Mouse (Mus musculus) brain, embryonic 14.5 days (tissue): ENCODE measurements at regions not wholly inside any gene's neighbourhood (a gene's known extent, or its start where the extent isn't known, plus 50 kb on each side); places are given as distances from the start of the nearest gene placed in this dataset.

Experiments used
- DNase-seq: peaks from one replicate; pipeline ENCODE4 v3.0.0-alpha.2; 2011; ENCODE audit warnings: low read depth
- CTCF ChIP-seq: fragments of 200-500 bp; IDR thresholded peaks from 2 replicates; pipeline ENCODE4 v1.5.1; 2012; ENCODE audit warnings: inconsistent platforms, mild to moderate bottlenecking, moderate library complexity, borderline replicate concordance; ENCODE audit not compliant: insufficient read depth, insufficient read length; ENCODE audit errors: extremely low read depth
- POLR2A ChIP-seq: fragments of 200-500 bp; IDR thresholded peaks from 2 replicates; pipeline ENCODE4 v1.6.1; 2012; ENCODE audit warnings: mild to moderate bottlenecking, inconsistent platforms, borderline replicate concordance; ENCODE audit not compliant: poor library complexity, insufficient read depth, insufficient read length, severe bottlenecking; ENCODE audit errors: extremely low read depth

DNA sequence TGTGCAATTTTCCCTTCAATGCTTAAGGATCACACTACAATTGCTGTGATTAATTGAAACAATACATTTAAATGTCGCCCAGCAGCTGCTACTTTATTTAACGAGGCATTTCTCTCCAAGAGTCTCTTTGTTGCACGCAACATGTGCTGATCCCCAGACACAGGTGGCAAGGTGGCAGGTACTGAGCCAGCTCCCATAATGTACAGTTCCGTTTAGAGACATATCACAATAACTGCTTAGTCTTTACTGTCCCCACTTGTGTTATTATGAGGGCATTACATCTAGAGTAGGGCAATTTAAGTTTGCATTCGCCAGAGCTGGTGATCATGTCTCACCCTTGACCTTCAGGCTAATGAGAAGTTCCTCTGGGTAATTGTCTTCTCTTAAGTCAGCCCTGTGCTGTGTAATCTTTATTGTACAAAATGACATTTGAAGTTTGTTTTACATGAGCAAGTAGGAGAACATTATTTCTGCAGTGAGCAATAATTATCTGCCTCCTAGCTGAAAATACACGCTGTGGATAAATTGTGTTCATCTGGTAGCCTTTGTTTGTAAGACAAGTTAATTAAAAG is 1005.7 kb upstream of the Nudt12 start:
- no peak for TF ChIP-seq POLR2A
- no peak for TF ChIP-seq CTCF
- peak; percentile 63 for DNase-seq

DNA sequence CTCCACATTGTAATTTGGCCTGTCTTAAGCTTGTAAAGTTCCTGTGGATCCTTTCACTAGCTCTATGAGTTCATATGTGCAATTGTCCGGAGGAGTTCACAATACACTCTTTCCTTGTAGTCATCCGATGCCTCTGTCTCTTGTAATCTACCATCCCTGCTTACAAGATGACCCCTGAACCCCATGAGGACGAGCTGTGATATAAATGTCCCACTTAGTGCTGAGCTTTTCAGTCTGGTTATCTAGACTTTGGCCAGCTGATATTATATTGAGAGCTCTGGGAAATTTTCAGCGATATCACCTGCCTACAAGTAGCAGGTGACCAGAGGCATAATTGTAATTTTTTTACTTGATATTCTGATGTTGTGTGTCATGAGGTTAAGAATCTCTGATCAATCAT is 984.8 kb upstream of the Nudt12 start:
- TF ChIP-seq POLR2A (no peak), CTCF (no peak)
- no peak for DNase-seq

DNA sequence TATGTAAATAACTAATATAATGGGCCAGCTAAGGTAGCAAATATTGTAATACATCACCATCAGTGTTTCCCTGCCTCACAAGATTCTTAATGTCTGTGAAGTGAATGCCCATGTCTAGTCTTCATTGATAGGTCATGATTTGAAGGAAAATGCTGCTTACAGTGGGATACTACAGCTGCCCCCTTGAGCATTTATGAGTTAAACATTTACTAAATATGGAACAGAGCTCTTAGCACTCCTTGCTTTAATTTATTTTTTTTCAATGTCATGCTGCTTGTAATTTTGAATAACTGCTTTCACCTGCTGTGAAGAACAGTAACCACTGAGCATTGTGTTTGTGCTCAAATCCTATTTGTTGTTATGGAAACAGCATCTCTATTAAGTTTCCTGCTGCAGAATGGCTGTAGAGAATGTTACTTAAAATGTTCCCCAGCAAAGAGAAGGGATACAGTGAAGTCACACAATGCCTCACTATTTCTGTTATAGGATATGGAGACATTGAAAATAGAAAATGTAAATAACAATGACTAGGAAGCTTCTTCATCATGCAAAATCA is 966.2 kb upstream of the Nudt12 start:
- TF ChIP-seq POLR2A (no peak), CTCF (no peak)
- DNase-seq: peak; percentile 78

GRCm38 (mm10) chr17:59977136-59977770 is 964.1 kb upstream of the Nudt12 start:
- peak; percentile 69 for DNase-seq
- TF ChIP-seq CTCF: no peak
- no peak for TF ChIP-seq POLR2A

GRCm38 (mm10) chr17:59967383-59967782 is 954.2 kb upstream of the Nudt12 start:
- no peak for DNase-seq
- TF ChIP-seq CTCF (no peak), POLR2A (no peak)

GRCm38 (mm10) chr17:59955300-59956057 is 942.3 kb upstream of the Nudt12 start:
- peak; percentile 90 for DNase-seq
- no peak for TF ChIP-seq CTCF
- TF ChIP-seq POLR2A: no peak

DNA sequence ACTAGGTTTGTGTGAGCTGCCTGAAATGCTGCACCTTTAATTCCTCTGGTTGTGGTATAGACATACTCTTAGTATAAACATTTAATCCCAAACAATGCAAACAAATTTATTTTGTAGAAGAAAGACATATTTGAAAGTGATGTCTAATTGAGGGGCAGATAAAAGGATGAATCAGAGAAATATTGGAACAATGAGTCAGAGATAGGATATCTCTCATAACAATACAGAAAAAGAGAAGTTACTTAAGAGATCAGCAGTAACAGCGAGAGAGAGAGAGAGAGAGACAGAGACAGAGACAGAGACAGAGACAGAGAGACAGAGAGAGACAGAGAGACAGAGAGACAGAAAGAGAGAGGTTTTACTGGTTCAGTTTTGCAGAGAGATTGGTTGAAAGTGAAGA is 933.3 kb upstream of the Nudt12 start:
- TF ChIP-seq POLR2A (no peak), CTCF (no peak)
- no peak for DNase-seq

DNA sequence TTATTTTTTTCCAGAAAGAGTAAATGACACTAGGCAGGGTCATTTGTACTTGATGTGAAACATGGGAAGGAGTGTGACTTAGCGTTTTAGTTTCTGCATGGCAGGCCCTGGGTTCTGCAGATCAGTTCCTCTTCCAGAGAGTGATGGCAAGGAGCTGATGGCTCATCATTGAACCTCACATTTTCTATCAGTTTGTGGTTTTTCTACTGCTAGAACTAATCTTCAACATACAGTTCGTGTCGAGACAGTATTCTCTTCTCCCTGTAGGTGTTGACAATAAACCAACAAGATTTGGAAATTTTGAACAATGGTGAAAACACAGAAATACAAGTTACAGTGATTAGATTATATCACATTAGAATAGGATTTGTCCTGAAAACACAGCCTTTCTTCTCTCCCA is 891.2 kb upstream of the Nudt12 start:
- TF ChIP-seq POLR2A (no peak), CTCF (no peak)
- no peak for DNase-seq

DNA sequence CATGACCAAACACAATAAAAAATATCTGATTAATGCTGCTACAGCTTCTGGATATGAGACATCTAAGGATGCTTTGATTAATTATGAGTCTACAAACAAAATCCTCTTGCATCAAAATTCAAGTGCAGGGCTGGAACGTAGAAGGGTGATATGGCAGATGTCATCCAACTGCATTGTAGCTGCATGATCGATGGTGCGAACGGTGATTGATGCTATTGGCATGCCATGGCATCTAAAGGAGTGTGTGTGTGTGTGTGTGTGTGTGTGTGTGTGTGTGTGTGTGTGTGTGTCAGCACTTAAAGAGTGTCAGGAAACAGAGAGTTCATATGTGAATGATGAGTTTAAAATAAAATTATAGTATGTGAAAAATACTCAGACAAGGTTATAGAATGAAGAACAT is 864.6 kb upstream of the Nudt12 start:
- TF ChIP-seq POLR2A (no peak), CTCF (no peak)
- peak; percentile 30 for DNase-seq

DNA sequence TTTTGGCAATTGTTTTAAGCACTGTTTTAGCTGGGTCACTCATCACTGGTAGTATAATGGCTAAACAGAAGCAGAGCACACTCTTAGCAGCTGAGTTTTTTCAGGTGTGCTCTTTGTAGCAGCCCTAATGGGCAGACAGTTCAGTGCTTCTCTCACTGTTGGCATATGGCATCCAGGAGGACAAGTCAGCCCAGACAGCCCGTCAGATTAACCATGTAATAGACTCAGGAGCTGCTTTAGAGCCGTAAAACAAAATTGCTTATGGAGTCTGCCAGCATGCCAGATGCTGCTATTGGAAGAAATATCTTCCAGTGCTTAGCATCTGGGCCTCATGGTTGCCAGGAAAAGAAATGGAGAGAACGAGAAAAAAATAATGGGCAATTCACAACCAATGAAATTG is 835.7 kb upstream of the Nudt12 start:
- DNase-seq: peak; percentile 69
- TF ChIP-seq CTCF: no peak
- no peak for TF ChIP-seq POLR2A

DNA sequence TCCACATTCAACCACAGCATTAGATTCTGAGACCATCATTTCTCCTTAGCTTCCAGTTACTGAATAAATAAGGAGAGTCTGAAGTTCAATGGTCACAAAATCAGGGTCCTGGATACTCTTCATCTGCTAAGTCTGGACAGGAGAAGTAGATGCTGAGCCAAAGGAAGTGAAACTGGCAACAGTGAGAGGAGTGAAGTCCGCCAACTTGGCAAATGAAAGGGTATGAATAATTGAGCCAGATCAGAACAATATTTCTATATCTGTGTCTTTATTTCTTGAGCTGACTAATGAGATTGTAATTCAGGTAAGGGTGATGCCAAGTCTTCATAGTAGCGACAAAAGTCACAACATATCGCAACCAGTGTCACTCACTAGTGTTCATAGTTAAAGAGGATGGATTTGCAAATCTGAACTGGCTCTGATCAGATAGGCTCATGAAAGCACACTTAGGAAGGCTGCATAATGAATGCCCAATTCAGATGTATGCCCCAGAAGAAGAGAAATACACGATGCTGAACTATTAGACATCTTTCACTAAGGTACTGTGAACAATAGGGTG is 832.2 kb upstream of the Nudt12 start:
- DNase-seq: peak; percentile 20

More for the DNA sequence above, 832.2 kb upstream of the Nudt12 start:
- TF ChIP-seq POLR2A (no peak), CTCF (no peak)
